Mouse (Mus musculus) forebrain, embryonic 11.5 days (tissue): Measurements from ENCODE around the gene 1700007K13Rik. TPM values are rescaled to one million over a fixed set of nuclear protein-coding genes. Genes with fewer than 3 reads are reported as not detected.

Experiments
- ATAC-seq: fragments of 200-750 bp; cut with Nextera tagmentation; replicated peaks from 2 replicates; pipeline ENCODE4 v1.8.0; 2017; ENCODE audit warnings: moderate TSS enrichment; ENCODE audit not compliant: low FRiP score
- DNase-seq: peaks from one replicate; pipeline ENCODE4 v3.0.0-alpha.2; 2017; ENCODE audit warnings: low spot score
- H3K27ac ChIP-seq: fragments of 300-500 bp; sonication (generic); 2 replicates; pipeline ENCODE4 v1.5.1; 2014; ENCODE audit warnings: low read depth, low read length
- H3K27me3 ChIP-seq: fragments of 300-500 bp; sonication (generic); 2 replicates; pipeline ENCODE4 v1.6.1; 2014; ENCODE audit warnings: mild to moderate bottlenecking, low read length, mixed read lengths; ENCODE audit not compliant: control insufficient read depth, insufficient read depth
- H3K36me3 ChIP-seq: fragments of 300-500 bp; sonication (generic); 2 replicates; pipeline ENCODE4 v1.6.1; 2014; ENCODE audit warnings: mild to moderate bottlenecking, low read length, moderate library complexity, mixed read lengths; ENCODE audit not compliant: control insufficient read depth, insufficient read depth
- H3K4me1 ChIP-seq: fragments of 300-500 bp; sonication (generic); replicated peaks from 2 replicates; pipeline ENCODE4 v1.6.1; 2014; ENCODE audit warnings: low read length, mixed read lengths; ENCODE audit not compliant: control insufficient read depth, insufficient read depth
- H3K4me2 ChIP-seq: fragments of 300-500 bp; sonication (generic); 2 replicates; pipeline ENCODE4 v1.6.1; 2014; ENCODE audit warnings: low read depth, mild to moderate bottlenecking, low read length, moderate library complexity, mixed read lengths; ENCODE audit not compliant: severe bottlenecking
- H3K4me3 ChIP-seq: fragments of 300-500 bp; sonication (generic); 2 replicates; pipeline ENCODE4 v1.5.1; 2014; ENCODE audit warnings: low read depth, low read length
- H3K9ac ChIP-seq: fragments of 300-500 bp; sonication (generic); 2 replicates; pipeline ENCODE4 v1.6.1; 2014; ENCODE audit warnings: low read length
- H3K9me3 ChIP-seq: fragments of 300-500 bp; sonication (generic); 2 replicates; pipeline ENCODE4 v1.6.1; 2016; ENCODE audit warnings: low read length, mixed read lengths; ENCODE audit not compliant: control insufficient read depth
- WGBS: fragments of 180-500 bp; shearing (Covaris S2); extraction: QIAGEN DNeasy Blood & Tissue Kit; methylation state at CpG from one replicate; pipeline ENCODE4 v1.1.7; 2014; 5-methylcytosine and 5-hydroxymethylcytosine counted together
- polyA plus RNA-seq: library from polyadenylated mRNA; unstranded; fragments of >200 nt; fragmentation: Nextera tagmentation; extraction: Ambion mirVana; gene quantifications from 2 replicates; pipeline ENCODE4 v1.2.1, GENCODE M21; 2014

Gene 1700007K13Rik
- polyA plus RNA-seq, 1 experiment from 2014 or later = 2.2 TPM

DNA sequence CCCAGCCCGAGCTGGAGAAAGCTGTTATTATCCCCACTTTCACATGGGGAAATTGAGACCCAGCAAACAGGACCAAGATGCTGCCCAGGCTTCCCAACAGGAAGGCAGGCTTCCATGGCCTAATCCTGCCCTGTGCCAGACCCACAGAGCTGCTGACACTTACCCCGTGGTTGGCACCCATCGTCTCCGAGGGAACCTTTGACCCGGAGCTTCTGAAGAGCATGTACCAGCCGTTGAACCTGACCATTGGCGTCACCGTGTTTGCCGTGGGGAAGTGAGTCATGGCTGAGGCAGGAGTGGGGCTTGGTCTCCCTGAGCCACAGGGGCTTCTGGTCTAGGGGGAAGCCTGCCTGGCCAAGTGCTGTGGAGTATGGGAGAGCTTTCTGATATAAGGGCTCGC, 36.9 kb upstream of the 1700007K13Rik start:
- Histone ChIP-seq H3K4me1 (no peaks in the 10 kb centered on the region), H3K27me3 (no peaks in the 10 kb centered on the region), H3K4me3 (no peak overlapping the region), H3K27ac (no peak overlapping the region), H3K4me2 (no peak overlapping the region), H3K9me3 (no peaks in the 10 kb centered on the region), H3K9ac (no peak overlapping the region), H3K36me3 (no peaks in the 10 kb centered on the region)
- DNase-seq (no peak), ATAC-seq (no peak)
- 85% methylated on average over 10 of the region's 10 CpGs for WGBS

GRCm38 (mm10) chr2:28498431-28498830, 32.3 kb upstream of the 1700007K13Rik start:
- Histone ChIP-seq H3K4me1 (no peaks in the 10 kb centered on the region), H3K4me2 (no peak overlapping the region), H3K36me3 (no peaks in the 10 kb centered on the region), H3K27me3 (no peaks in the 10 kb centered on the region), H3K9ac (no peak overlapping the region), H3K4me3 (no peak overlapping the region), H3K27ac (no peak overlapping the region), H3K9me3 (no peaks in the 10 kb centered on the region)
- 88% methylated on average over 4 of the region's 4 CpGs for WGBS
- no peak for ATAC-seq
- DNase-seq = peak; percentile 20

- H3K27ac ChIP-seq = no peak overlapping the region
- H3K9me3 ChIP-seq = no peaks in the 10 kb centered on the region
- H3K9ac ChIP-seq = no peak overlapping the region
- H3K4me2 ChIP-seq = no peak overlapping the region
- H3K4me3 ChIP-seq = no peak overlapping the region
- WGBS = 90% methylated on average over 5 of the region's 5 CpGs
- H3K27me3 ChIP-seq = no peaks in the 10 kb centered on the region
- ATAC-seq = no peak
- DNase-seq = no peak
- H3K36me3 ChIP-seq = no peaks in the 10 kb centered on the region
- H3K4me1 ChIP-seq = no peaks in the 10 kb centered on the region
Observed at GRCm38 (mm10) chr2:28497561-28497960, 31.4 kb upstream of the 1700007K13Rik start.

DNA sequence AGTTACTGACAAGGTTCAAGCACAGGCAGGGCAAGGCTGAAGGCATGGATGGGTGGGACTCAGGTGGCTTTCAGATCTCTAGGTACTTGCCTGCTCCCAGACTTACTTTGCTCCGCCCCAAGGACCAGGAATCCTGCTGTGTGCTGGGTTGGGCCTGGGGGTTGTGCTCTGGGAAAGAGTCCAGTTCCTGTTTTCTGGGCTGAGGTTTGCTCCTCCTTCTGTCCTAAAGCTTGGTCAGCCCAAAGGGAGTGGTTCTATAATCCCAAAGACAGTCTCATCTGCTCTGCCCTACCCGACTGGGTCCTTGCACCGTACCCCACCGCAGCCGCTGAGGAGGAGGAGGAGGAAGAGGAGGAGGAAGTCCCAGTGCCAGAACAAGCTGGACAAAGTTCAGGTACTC, 30.5 kb upstream of the 1700007K13Rik start, which contains the start of gene Gbgt1:
Gene Gbgt1, plus strand, starts transcription at position 221 of the 400 bp plus-strand sequence.
- Histone ChIP-seq H3K4me2 (no peak within 1 kb of the TSS), H3K27ac (no peak within 1 kb of the TSS), H3K4me3 (no peak within 1 kb of the TSS), H3K4me1 (no peaks in the 10 kb centered on the region), H3K36me3 (no peaks in the 10 kb centered on the region), H3K9ac (no peak within 1 kb of the TSS), H3K27me3 (no peaks in the 10 kb centered on the region), H3K9me3 (no peaks in the 10 kb centered on the region)
- 73% methylated on average over 5 of the region's 5 CpGs for WGBS
- ATAC-seq = no peak
- DNase-seq = peak; percentile 41

DNA sequence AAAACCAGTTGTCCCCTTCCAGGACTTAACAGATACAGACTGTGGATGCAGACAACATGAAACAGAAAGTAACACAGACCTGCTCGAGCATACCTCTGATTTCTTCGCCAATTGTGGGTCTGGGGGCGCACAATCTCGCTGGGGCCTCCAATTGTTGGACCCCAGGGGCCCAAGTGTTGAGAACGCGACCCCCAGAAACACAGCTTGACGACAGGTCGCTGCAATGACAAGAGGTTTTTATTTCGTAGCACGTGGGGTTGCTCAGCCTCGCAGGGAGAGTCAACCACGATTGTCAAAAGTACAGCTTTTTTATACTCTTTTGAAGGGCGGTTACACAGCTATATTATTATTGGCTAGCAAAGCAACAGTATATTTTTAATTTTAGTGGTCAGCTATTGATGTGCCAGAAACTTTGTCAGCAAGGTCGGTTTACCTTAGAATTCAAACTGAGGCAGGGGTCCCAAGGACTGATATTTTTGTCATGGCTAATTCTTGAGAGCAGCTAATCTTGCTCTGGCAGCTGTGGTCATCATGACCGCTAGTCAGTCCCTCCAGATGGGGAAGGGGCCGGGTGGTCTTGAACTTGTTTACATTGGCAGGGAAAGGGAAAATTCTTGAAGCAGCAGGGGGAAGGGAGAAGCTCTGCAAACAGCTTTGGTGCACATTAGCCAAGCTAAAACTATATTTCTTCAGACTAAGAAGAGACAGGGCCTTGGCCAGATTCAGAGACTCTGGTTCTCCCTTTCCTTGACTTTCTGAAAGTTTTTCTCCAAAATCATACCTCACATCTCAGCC, 29.9 kb upstream of the 1700007K13Rik start:
- Histone ChIP-seq H3K27ac (no peak overlapping the region), H3K36me3 (no peaks in the 10 kb centered on the region), H3K9ac (no peak overlapping the region), H3K4me2 (no peak overlapping the region), H3K9me3 (no peaks in the 10 kb centered on the region), H3K4me1 (no peaks in the 10 kb centered on the region), H3K4me3 (no peak overlapping the region), H3K27me3 (no peaks in the 10 kb centered on the region)
- ATAC-seq (no peak), DNase-seq (peak; percentile 40)
- WGBS = 87% methylated on average over 16 of the region's 16 CpGs

GRCm38 (mm10) chr2:28495207-28495756, 29.1 kb upstream of the 1700007K13Rik start:
- 84% methylated on average over 14 of the region's 14 CpGs for WGBS
- Histone ChIP-seq H3K4me1 (no peaks in the 10 kb centered on the region), H3K9ac (no peak overlapping the region), H3K27me3 (no peaks in the 10 kb centered on the region), H3K4me3 (no peak overlapping the region), H3K27ac (no peak overlapping the region), H3K4me2 (no peak overlapping the region), H3K36me3 (no peaks in the 10 kb centered on the region), H3K9me3 (no peaks in the 10 kb centered on the region)
- DNase-seq (no peak), ATAC-seq (no peak)

DNA sequence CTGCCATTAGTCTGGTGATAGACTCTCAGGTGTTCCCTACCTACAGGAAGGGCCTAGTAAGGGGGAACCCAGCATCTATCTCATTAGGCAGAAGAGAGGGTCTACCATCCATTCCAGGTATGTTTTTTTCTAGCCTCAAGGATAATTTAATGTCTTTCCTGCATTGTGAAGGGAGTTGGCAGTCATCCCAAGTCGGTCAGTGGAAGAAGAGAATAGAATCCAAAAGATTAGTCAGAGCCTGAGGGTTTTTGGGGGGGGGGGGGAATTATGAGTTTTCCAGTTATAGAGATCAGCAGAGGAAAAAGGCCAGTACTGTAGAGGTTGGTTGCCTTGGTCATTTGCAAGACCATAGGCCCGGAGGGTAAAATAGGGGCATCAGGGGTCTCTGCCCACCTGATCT, 28.4 kb upstream of the 1700007K13Rik start:
- no peak for DNase-seq
- WGBS = 86% methylated on average over 2 of the region's 2 CpGs
- H3K36me3 ChIP-seq = no peaks in the 10 kb centered on the region

DNA sequence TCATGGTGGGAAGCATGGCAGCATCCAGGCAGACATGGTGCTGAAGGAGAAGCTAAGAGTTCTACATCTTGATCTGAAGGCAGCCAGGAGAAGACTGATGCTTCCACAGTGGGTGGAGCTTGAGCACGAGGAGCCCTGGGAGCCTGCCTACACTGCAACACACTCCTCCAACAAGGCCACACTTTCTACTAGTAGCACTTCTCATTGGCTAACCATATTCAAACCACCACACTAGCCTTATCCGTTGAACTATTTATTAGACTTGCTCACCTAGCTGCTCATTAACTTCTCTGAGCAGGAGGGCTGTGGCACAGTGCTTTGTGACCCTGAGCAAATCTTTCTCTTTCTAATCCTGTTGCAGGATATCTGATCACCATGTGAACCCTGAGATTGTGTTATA, 17.7 kb upstream of the 1700007K13Rik start:
- no peak overlapping the region for H3K27ac ChIP-seq
- no peaks in the 10 kb centered on the region for H3K9me3 ChIP-seq
- 70% methylated on average over 2 of the region's 2 CpGs for WGBS
- no peaks in the 10 kb centered on the region for H3K27me3 ChIP-seq
- H3K4me1 ChIP-seq = no peaks in the 10 kb centered on the region
- no peak overlapping the region for H3K9ac ChIP-seq
- H3K36me3 ChIP-seq = no peaks in the 10 kb centered on the region
- no peak overlapping the region for H3K4me3 ChIP-seq
- no peak overlapping the region for H3K4me2 ChIP-seq
- no peak for DNase-seq
- no peak for ATAC-seq

More for the DNA sequence above, 28.4 kb upstream of the 1700007K13Rik start:
- H3K27me3 ChIP-seq = no peaks in the 10 kb centered on the region
- H3K27ac ChIP-seq = no peak overlapping the region
- ATAC-seq = no peak
- no peak overlapping the region for H3K4me2 ChIP-seq
- H3K4me1 ChIP-seq = no peaks in the 10 kb centered on the region
- H3K9me3 ChIP-seq = no peaks in the 10 kb centered on the region
- H3K9ac ChIP-seq = no peak overlapping the region
- H3K4me3 ChIP-seq = no peak overlapping the region
